Mouse (Mus musculus): Measurements from ENCODE around the gene Abca13. TPM values are rescaled to one million over a fixed set of nuclear protein-coding genes. Genes with fewer than 3 reads are reported as not detected.
A peak's percentile ranks its signal among the peaks of the same experiment; 100 is the strongest.
"Not testable (repeated sequence)": the region's sequence is repeated elsewhere in the genome, so short reads cannot be mapped to it uniquely, and the experiment has no call there.

Abca13 gene
- total RNA-seq, 2 experiments from 2014 or later, result 0.07 to 0.10 TPM

DNA sequence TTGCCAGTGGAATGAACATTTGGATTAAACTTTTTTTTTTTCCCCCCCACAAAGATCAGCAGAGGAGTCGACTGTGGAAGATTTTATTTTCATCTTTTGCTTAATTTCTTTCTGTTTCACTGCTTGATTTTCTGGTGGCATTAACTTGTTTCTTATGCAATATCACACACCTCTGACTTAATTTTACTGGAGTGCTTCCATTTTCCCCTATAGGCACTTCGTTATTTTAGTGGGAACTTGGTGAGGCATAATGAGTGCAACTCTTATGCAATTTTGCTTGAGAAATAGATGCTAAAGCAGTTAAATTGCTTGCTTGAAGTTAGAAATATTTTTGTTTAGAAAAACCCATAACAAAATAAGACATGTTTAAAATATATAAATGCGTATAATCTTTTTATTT lies 94.0 kb downstream of the Abca13 start:
- no peak for DNase-seq (ENCODE audit: low spot score in 2 of 2)

- DNase-seq (ENCODE audit: low spot score in 2 of 2), result no peak
Measured at GRCm38 (mm10) chr11:9291168-9291567, 99.4 kb downstream of the Abca13 start.

- no peak for DNase-seq (ENCODE audit: low spot score in 2 of 2)
Measured at GRCm38 (mm10) chr11:9299615-9300014, 107.9 kb downstream of the Abca13 start.

DNA sequence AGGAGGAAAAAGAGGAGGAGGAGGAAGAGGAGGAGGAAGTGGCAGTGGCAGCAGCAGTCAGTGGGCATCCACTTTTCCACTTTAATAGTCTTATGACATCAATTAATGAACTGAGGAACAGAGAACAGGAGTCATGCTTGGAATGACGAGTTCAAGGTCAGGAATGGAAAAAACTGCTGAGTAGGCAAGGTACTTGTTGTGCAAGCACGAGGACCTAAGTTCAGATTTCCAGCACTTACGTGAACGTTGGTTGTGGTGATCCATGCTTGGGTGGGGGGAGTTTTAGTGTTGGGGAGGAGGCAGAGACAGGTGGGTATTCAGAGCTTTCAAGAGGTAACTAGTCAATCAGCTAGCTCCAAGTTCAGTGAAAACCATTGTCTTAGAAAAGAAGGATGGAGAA lies 113.7 kb downstream of the Abca13 start:
- DNase-seq (ENCODE audit: low spot score in 2 of 2), result no peak

GRCm38 (mm10) chr11:9316545-9316944 lies 124.8 kb downstream of the Abca13 start:
- DNase-seq (ENCODE audit: low spot score in 2 of 2), result no peak

GRCm38 (mm10) chr11:9317076-9317929 lies 125.6 kb downstream of the Abca13 start:
- peak; percentile 48 to 61 for DNase-seq (ENCODE audit: low spot score in 2 of 2)

GRCm38 (mm10) chr11:9338151-9338550 lies 146.4 kb downstream of the Abca13 start:
- DNase-seq (ENCODE audit: low spot score in 2 of 2), result no peak

GRCm38 (mm10) chr11:9347724-9348123 lies 156.0 kb downstream of the Abca13 start:
- DNase-seq (ENCODE audit: low spot score in 2 of 2), result no peak

DNA sequence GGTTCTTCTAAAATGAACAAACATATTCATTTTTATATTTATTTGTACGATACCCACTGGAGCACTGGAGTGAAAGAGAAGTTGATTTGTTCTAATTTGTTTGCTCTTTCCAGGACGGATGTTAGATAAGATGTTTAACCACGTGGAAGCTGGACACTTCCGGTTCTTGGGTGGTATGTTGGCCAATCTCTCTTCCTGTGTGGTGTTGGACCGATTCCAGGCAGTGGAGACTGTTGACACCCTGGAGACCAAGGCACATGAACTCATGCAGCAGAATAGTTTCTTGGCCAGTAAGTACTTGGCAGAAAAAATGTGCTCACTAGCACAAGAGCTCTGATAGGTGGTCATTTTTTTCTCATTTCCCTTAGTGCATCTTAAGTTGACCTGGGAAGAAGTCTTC lies 181.4 kb downstream of the Abca13 start:
- DNase-seq (ENCODE audit: low spot score in 2 of 2), result no peak

DNA sequence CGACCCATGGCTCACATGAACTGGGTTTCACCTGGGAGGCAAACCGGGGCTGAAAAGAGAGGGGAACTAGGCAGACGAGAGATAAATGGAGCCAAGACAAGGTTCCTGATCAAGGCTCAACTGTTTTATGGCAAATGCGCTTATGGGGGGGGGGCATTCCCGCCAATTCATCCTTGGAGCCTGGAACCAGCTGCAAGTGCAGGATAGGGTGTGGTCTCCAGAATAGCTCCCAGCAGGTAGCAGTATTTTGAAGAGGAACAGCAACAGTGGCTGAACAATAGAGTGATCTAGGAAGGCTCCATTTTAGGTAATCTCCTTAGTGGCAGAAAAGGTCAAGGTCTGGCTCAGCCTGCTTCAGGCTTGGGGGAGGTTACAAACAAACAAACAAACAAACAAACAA lies 182.7 kb downstream of the Abca13 start:
- DNase-seq (ENCODE audit: low spot score in 2 of 2), result not testable (repeated sequence)

GRCm38 (mm10) chr11:9388520-9388919 lies 196.8 kb downstream of the Abca13 start:
- no peak for DNase-seq (ENCODE audit: low spot score in 2 of 2)

DNA sequence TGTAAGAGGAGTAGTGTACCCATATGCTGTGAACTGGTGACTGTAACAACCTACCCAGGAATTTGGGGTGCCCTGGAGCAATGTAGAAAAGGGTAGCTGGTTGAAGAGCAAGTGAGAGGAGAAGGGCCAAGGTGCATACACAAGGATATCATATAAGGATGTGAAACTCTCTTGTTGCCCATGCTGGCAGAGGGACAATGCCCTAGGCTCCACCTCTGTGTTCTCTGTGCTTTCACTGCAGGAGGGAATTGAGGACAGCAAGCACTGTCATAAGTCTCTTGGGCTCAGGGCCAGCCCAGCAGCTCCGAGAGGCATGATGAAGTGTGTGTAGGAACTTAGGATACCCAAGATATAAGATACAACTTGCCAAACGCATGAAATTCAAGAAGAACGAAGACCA lies 225.2 kb downstream of the Abca13 start:
- DNase-seq (ENCODE audit: low spot score in 2 of 2), result no peak

DNA sequence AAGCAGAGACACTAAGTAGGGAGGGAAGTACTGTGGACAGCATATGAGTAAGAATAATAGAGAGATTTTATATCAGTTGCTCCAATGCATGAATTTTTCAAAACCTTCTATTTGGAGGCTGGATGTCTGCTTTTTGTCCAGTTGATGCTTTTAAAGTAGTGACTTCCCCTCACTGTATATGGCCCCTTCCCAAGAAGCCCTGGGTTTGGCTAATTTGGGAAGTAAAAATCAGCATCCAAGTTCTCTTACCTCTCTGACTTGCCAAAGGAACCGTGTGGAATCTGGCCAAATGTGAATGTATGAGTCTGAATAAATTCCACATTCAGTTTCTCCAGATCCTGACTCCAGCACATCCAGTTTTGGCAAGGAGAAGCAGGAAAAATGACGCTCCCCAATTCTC lies 228.5 kb downstream of the Abca13 start:
- no peak for DNase-seq (ENCODE audit: low spot score in 2 of 2)

DNA sequence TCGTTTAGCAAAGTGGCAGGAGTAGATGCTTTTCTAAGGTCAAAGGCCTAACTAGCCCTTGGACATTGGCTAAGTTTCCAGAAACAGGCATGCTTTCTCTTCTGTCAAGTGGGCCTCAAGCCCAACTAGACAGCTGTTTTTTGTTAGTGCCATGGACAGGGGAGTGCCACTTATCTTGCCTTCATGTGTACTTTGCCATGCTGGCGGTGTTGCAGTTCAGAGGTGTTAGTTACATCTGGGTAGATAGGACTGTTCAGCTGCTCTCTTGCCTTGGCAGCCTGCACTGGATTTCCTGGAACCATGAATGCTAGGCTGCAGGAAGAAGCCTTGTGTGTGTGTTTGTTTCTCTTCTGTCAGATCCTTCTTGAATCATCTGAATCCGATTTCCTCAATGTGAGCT lies 235.7 kb downstream of the Abca13 start:
- DNase-seq (ENCODE audit: low spot score in 2 of 2), result no peak

- DNase-seq (ENCODE audit: low spot score in 2 of 2), result no peak
Measured at GRCm38 (mm10) chr11:9432807-9433206, 241.1 kb downstream of the Abca13 start.

- DNase-seq (ENCODE audit: low spot score in 2 of 2), result no peak
Measured at GRCm38 (mm10) chr11:9436617-9437016, 244.9 kb downstream of the Abca13 start.

DNA sequence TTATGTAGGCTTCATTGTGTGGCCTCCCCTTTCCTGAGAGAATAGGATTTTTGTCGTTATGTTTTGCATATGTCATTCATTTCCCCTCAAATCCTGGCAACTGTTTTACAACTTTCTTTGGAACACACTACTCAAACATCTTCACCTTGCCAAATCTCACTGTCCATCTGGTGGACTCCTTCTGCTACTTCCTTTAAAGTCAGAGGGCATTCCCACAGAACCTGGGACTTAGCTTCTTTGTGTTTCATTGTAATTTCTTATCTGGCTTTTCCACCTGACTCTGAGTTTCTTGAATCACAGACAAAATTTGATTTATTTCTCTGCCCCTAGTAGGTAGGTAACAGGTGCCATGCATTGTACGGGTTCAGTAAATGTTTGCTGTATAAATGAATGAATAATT lies 248.0 kb downstream of the Abca13 start:
- DNase-seq (ENCODE audit: low spot score in 2 of 2), result no peak

DNA sequence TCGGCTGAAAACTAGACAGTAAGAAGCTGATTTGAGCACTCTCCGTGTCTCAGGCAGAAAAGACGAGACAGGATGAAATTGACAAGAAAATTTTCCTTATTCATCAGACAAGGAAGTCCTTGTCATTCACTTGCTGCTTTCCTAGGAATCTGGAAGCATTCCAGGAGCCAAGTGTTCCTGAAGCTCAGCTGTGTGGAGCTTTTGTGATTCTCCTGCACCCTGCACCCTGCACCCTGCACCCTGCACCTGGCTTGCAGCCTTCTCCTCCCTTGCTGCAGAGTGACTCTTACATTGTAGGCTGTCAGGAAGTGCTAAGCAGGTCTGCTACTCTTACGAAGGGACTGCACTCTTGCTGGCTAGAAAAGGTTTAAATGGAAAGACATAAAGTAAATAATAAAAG lies 249.4 kb downstream of the Abca13 start:
- DNase-seq (ENCODE audit: low spot score in 2 of 2), result no peak

DNA sequence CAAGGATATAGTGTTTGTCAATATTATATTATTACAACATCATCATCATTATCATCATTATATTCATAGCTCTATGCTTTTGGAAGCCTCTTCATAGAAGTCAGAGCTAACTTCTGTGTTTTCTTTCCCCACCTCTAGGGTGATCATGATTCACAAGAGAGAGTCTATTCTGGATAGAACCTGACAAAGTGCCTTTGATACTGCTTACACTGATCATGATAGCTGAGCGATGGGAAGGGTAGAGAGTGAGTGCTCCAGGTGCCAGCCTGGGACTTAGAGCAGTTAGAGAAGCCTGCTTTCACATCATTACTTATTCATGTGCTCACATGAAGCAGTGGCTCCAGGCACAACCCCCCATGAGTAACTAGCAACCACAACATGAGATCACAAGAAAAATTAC lies 280.7 kb downstream of the Abca13 start:
- no peak for DNase-seq (ENCODE audit: low spot score in 2 of 2)

DNA sequence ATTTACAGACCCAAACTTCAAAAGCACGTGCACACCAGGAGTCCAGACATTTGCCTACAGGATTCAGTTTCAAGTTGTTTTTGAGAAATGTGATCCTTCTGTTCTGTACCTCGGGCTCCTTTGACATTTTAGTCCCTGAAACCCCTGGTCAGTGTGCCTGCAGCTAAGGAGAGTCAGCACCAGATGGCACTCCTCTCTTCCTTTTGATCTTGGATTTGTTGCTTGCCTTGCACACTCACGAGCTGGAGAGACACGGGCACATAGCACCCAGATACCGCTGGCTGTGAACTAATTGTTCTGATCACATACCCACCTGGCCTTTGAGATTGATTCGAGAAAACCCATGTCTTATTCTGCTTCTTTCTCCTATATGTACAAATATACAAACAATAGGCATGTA lies 289.8 kb downstream of the Abca13 start:
- DNase-seq (ENCODE audit: low spot score in 2 of 2), result peak in 1 of 2 experiments; percentile 3

- DNase-seq (ENCODE audit: low spot score in 2 of 2), result no peak
Measured at GRCm38 (mm10) chr11:9500326-9501142, 308.8 kb downstream of the Abca13 start.

GRCm38 (mm10) chr11:9514966-9515365 lies 323.2 kb downstream of the Abca13 start:
- DNase-seq (ENCODE audit: low spot score in 2 of 2), result not testable (repeated sequence)
